Mouse (Mus musculus) layer of hippocampus, adult 9-11 months (tissue): ENCODE measurements around the gene Mtmr11.

Source experiments
- DNase-seq: peaks from one replicate; pipeline ENCODE4 v3.0.0; 2022

The Mtmr11 gene

GRCm38 (mm10) chr3:96161869-96162840, at the start of gene Mtmr11:
TSS of gene Mtmr11 (plus strand) at chr3:96162004.
- no peak for DNase-seq

DNA sequence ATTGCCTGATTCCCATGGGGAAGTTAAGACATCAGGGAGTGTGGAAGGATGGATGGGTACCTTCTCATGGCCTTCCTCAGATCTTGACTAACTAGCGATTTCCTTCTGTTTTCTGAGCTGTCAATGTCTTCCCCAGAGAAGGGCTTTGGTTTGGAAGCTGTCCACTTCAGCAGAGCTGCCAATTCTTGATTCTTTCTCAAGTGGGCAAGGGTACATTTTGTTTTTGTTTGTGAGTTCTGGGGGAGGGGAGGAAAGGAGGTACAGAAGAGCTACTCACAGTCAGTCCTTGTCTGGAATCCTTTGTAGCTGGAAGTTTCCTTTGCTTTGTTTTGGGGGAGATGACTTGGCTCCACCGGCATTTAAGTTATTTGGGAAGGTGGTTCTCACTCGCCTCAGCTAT, 48.6 kb upstream of the Mtmr11 start:
- no peak for DNase-seq

GRCm38 (mm10) chr3:96118142-96118541, 43.7 kb upstream of the Mtmr11 start:
- peak; percentile 27 for DNase-seq

DNA sequence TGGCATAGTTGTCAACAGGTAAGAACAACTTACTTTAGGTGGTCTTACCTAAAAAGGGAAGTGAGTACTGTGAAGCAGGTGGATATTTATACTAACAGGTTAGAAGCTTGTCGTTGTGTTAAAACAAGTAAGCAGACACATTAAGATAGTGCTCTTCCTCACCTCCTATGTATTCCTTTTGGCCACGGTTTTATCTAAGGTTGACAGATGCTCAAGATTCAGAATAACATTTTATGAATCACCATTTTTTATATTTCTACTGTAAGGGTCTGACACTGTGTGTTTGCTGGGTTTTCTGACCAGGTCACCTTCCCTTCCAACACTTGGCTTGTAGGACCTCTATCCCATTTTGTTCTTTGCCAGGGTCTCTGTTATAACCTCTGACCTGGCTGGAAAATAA, 43.1 kb upstream of the Mtmr11 start:
- DNase-seq = no peak

- DNase-seq = no peak
Observed at GRCm38 (mm10) chr3:96124235-96124634, 37.6 kb upstream of the Mtmr11 start.

- no peak for DNase-seq
Observed at GRCm38 (mm10) chr3:96128128-96128527, 33.7 kb upstream of the Mtmr11 start.

DNA sequence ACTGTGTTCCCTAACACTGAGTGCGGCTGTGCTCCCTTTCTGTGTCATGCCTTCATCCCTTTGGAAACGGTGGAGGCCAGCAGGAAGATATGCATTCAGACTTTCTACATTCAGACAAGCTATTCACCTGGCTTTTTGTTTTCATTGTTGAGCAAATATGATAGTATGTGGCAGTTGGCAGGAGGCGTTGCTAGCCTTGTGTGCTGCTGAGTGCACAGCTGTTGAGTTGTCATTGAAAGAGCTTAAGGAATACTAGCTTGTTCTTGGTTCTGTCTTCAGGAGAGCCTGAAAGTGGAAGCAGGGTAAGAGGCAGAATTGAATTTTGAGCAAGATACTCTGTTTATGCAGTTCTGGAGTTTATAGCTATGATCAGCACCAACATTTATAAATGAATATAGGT, 29.3 kb upstream of the Mtmr11 start:
- no peak for DNase-seq

GRCm38 (mm10) chr3:96133327-96133905, 28.4 kb upstream of the Mtmr11 start:
- no peak for DNase-seq

DNA sequence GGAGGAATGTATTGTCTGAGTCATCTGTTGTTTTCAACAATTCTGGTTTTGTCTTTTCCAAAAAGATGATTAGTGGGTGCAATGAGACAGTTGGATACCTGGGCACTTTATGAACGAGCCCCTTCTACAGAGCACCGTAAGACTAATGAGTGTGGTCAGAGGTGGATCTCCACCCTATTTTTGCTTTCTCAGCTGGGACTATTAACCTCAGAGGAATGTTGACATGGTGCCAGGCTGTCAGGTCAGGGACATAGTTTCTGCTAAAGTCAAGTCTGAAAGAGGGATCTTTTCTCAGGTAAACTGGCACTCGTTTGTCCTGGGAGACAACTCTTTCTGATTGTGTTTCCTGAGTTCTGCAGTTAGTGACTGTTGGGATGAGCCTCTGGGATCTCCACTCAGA, 26.8 kb upstream of the Mtmr11 start:
- no peak for DNase-seq

DNA sequence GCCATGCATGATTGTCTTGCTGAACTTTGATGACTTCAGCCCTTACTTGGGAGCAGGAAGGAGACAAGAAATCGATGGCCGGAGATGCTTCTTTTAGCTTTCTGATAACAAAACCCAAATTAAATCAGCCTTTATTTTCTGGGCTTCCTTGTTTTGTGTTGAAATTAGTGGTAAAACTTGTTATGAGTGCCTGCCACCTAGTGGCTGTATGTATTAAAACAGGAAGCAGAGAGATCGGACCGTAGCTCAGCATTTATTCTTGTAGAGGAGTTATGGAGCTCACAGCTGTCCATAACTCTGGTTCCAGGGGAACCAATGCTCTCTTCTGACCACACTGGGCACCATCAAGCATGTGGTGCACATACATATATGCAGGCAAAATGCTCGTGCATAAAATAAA, 13.9 kb upstream of the Mtmr11 start:
- peak; percentile 56 for DNase-seq

DNA sequence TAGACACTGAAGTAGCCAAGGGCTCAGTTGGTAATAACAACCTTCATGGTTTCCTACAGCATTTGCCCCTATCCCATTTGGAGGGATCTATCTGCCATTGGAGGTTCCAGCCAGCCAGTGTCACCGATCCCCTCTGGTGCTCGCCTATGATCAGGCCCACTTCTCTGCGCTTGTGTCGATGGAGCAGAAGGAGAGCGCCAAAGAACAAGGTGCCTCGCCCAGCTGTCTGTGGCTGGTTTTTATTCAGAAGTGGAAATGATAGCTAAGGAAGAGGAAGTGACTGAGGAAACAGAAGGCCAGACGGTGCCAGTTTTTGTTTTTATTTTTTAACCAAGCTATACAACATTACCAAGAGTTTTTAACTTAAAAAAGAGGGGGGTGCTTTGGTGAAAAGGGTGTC, 10.0 kb upstream of the Mtmr11 start:
- no peak for DNase-seq

- no peak for DNase-seq
Observed at GRCm38 (mm10) chr3:96152611-96153010, 9.2 kb upstream of the Mtmr11 start.

GRCm38 (mm10) chr3:96155501-96155900, 6.3 kb upstream of the Mtmr11 start:
- DNase-seq = no peak

GRCm38 (mm10) chr3:96159820-96160219, 2.0 kb upstream of the Mtmr11 start:
- DNase-seq = no peak

GRCm38 (mm10) chr3:96160222-96160802, 1.5 kb upstream of the Mtmr11 start:
- DNase-seq = peak; percentile 74

- DNase-seq = no peak
Observed at GRCm38 (mm10) chr3:96160803-96161516, 844 bp upstream of the Mtmr11 start.

DNA sequence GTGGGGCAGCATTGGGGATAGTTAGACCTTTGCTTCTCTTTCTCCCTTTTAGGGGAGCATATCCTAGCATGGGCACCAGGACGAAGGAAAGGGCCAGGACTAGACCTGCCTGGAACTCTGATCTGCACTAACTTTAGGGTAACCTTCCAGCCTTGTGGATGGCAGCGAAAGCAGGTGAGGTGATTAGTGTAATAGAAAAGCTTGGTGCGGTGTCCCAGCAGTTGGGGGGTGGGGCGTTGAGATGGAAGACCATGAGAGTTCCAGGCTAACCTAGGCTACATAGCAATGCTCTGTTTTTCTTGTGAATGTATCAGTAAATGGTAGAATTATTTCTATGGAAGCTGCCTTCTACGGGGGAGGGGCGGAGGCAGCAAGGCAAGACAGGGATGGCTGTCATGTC, 1.2 kb downstream of the Mtmr11 start:
- no peak for DNase-seq

- no peak for DNase-seq
Observed at GRCm38 (mm10) chr3:96168466-96169158, 6.8 kb downstream of the Mtmr11 start.

- DNase-seq = no peak
Observed at GRCm38 (mm10) chr3:96170276-96170675, 8.5 kb downstream of the Mtmr11 start.

GRCm38 (mm10) chr3:96170976-96171545, 9.3 kb downstream of the Mtmr11 start:
- no peak for DNase-seq

GRCm38 (mm10) chr3:96171583-96172196, 9.9 kb downstream of the Mtmr11 start:
- no peak for DNase-seq
